Mouse (Mus musculus) lung, postnatal 0 days (tissue): ENCODE measurements around the gene Chit1. TPM values are rescaled to one million over a fixed set of nuclear protein-coding genes. Genes with fewer than 3 reads are reported as not detected.
A peak's percentile ranks its signal among the peaks of the same experiment; 100 is the strongest.

Experiments
- ATAC-seq: fragments of 200-750 bp; cut with Nextera tagmentation; 2 replicates; pipeline ENCODE4 v1.8.0; 2017; ENCODE audit warnings: moderate library complexity
- DNase-seq: peaks from one replicate; pipeline ENCODE4 v3.0.0-alpha.2; 2016; ENCODE audit warnings: low spot score
- H3K27ac ChIP-seq: fragments of 300-500 bp; sonication (generic); 2 replicates; pipeline ENCODE4 v1.5.1; 2014; ENCODE audit warnings: antibody characterized with exemption, mild to moderate bottlenecking, low read length, mixed read lengths
- H3K27me3 ChIP-seq: fragments of 300-500 bp; sonication (generic); replicated peaks from 2 replicates; pipeline ENCODE4 v1.6.1; 2014; ENCODE audit warnings: low read length, mixed read lengths; ENCODE audit not compliant: insufficient read depth
- H3K36me3 ChIP-seq: fragments of 300-500 bp; sonication (generic); 2 replicates; pipeline ENCODE4 v1.6.1; 2014; ENCODE audit warnings: low read length, mixed read lengths; ENCODE audit not compliant: insufficient read depth
- H3K4me1 ChIP-seq: fragments of 300-500 bp; sonication (generic); 2 replicates; pipeline ENCODE4 v1.6.1; 2014; ENCODE audit warnings: antibody characterized with exemption, low read depth, low read length, mixed read lengths; ENCODE audit not compliant: insufficient read depth
- H3K4me2 ChIP-seq: fragments of 300-500 bp; sonication (generic); replicated peaks from 2 replicates; pipeline ENCODE4 v1.6.1; 2014; ENCODE audit warnings: low read depth, mild to moderate bottlenecking, low read length, moderate library complexity, mixed read lengths
- H3K4me3 ChIP-seq: fragments of 300-500 bp; sonication (generic); 2 replicates; pipeline ENCODE4 v1.5.1; 2014; ENCODE audit warnings: low read depth, low read length
- H3K9ac ChIP-seq: fragments of 300-500 bp; sonication (generic); replicated peaks from 2 replicates; pipeline ENCODE4 v1.6.1; 2014; ENCODE audit warnings: low read depth, mild to moderate bottlenecking
- H3K9me3 ChIP-seq: fragments of 300-500 bp; sonication (generic); 2 replicates; pipeline ENCODE4 v1.6.1; 2016; ENCODE audit warnings: low read length, mixed read lengths
- CTCF ChIP-seq: IDR thresholded peaks from 2 replicates; pipeline ENCODE4 v1.5.1; 2016; ENCODE audit warnings: antibody characterized with exemption, mild to moderate bottlenecking
- EP300 ChIP-seq: IDR thresholded peaks from 2 replicates; pipeline ENCODE4 v1.6.1; 2016; ENCODE audit warnings: antibody characterized with exemption, mild to moderate bottlenecking, control low read depth
- WGBS: fragments of 180-500 bp; shearing (Covaris S2); extraction: QIAGEN DNeasy Blood & Tissue Kit; methylation state at CpG from one replicate; pipeline ENCODE4 v1.1.7; 2014; 5-methylcytosine and 5-hydroxymethylcytosine counted together
- polyA plus RNA-seq: library from polyadenylated mRNA; unstranded; fragments of >200 nt; fragmentation: Nextera tagmentation; extraction: Ambion mirVana; gene quantifications from 2 replicates; pipeline ENCODE4 v1.2.1, GENCODE M21; 2015

Gene Chit1
- polyA plus RNA-seq, 1 experiment from 2014 or later: 0.29 TPM

- no peak for TF ChIP-seq CTCF
- peak; percentile 69 for TF ChIP-seq EP300
- 17% methylated on average over 14 of the region's 14 CpGs for WGBS
- Histone ChIP-seq H3K9ac (peak overlapping the region; percentile 13; the same call in 1 of the 2 replicates), H3K36me3 (no peaks in the 10 kb centered on the region), H3K9me3 (no peaks in the 10 kb centered on the region), H3K4me3 (no peak overlapping the region), H3K27ac (peak overlapping the region; percentile 97), H3K27me3 (no peaks in the 10 kb centered on the region), H3K4me1 (peaks cover 77% of the 10 kb centered on the region), H3K4me2 (peak overlapping the region; percentile 35)
- DNase-seq (peak; percentile 91), ATAC-seq (peak; percentile 34)
These were observed 14.6 kb upstream of the Chit1 start for GRCm38 (mm10) chr1:134096264-134096934.

DNA sequence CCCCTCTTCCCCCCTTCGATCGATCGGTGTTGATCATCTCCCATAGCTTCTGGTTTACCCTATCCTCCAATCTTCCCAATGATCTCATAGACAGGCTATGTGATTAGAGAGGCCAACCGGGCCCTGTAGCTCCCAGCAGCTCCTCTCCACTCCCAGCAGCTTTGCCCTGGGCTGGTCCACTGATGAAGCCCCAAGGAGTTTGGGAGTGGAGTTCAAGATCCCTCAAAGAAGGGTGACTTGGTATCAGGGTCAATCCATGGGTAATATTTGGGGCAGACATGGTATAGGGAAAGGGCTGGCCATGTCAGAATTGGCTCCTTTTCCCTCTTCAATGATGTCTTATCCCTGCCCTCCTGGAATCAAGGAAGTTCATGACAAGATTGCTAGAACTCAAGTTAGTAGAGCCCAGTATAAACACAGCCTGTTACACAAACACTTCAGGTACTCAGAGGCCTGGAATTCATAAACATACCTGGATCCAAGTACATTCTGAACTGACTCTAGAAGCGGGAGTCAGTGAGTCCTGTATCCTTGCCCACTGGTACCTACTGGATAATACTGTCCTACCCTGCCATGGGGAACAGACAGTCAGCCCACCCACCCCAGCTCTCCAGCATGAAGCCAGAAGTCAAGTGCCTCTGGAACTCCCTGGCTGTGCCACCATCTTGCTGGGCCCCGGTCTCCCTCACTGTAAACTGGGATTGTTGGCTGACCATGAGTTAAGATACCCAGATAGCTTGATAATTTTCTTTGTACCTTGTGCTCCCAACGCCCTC, 13.8 kb upstream of the Chit1 start:
- 63% methylated on average over 7 of the region's 7 CpGs for WGBS
- H3K9ac ChIP-seq: no peak overlapping the region

DNA sequence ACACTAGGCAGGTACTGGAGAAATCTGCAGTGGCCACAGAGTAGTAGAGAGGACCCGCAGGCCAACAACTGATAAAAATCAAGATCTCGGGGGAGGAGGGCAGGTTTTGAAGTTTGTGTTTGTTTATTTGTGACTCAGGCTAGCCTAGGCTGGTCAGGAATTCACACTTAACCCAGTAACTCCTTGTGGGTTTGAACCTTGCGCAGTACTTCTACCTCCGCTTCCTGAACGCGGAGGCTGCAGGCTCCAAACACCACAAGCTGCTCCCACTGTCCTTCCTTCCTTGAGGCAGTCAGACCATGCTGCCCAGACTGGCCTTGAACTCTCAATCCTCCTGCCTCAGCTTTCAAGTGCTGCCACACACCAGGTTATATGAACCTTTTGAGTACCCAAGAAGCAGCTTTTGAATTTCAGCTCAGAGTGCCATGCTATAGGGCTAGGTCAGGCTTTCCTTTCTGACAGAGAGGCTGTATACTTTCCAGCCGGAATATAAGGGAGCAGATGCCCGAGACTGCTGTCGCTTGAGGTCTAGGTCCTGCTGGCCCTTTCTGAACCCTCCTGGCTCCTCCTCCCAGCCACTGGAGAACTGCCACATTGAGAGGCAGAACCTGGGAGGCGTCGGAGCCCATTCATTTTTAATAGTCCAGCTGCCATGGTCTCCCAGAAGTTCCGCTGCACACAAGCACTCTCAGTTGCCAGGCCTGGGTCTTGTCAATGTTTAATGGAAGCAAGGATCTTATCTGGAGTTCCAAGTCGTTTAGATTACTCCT, 12.9 kb upstream of the Chit1 start:
- ATAC-seq: no peak
- Histone ChIP-seq H3K36me3 (no peaks in the 10 kb centered on the region), H3K9me3 (no peaks in the 10 kb centered on the region), H3K4me1 (peaks cover 67% of the 10 kb centered on the region), H3K4me3 (peak overlapping the region; percentile 18; the same call in 1 of the 2 replicates), H3K27ac (peak overlapping the region; percentile 97), H3K9ac (peak overlapping the region; percentile 34), H3K4me2 (peak overlapping the region; percentile 54), H3K27me3 (no peaks in the 10 kb centered on the region)
- peak; percentile 60; the same call in 1 of the 2 replicates for TF ChIP-seq EP300
- TF ChIP-seq CTCF: no peak
- peak; percentile 82 for DNase-seq
- WGBS: 26% methylated on average over 13 of the region's 13 CpGs

More for the DNA sequence above, 13.8 kb upstream of the Chit1 start:
- no peak for ATAC-seq
- H3K27me3 ChIP-seq: no peaks in the 10 kb centered on the region
- no peak overlapping the region for H3K4me3 ChIP-seq
- DNase-seq: peak; percentile 84
- peak overlapping the region; percentile 97 for H3K27ac ChIP-seq
- H3K9me3 ChIP-seq: no peaks in the 10 kb centered on the region
- TF ChIP-seq EP300: peak; percentile 94
- TF ChIP-seq CTCF: no peak
- no peaks in the 10 kb centered on the region for H3K36me3 ChIP-seq
- peaks cover 73% of the 10 kb centered on the region for H3K4me1 ChIP-seq
- H3K4me2 ChIP-seq: peak overlapping the region; percentile 35; the same call in 1 of the 2 replicates

DNA sequence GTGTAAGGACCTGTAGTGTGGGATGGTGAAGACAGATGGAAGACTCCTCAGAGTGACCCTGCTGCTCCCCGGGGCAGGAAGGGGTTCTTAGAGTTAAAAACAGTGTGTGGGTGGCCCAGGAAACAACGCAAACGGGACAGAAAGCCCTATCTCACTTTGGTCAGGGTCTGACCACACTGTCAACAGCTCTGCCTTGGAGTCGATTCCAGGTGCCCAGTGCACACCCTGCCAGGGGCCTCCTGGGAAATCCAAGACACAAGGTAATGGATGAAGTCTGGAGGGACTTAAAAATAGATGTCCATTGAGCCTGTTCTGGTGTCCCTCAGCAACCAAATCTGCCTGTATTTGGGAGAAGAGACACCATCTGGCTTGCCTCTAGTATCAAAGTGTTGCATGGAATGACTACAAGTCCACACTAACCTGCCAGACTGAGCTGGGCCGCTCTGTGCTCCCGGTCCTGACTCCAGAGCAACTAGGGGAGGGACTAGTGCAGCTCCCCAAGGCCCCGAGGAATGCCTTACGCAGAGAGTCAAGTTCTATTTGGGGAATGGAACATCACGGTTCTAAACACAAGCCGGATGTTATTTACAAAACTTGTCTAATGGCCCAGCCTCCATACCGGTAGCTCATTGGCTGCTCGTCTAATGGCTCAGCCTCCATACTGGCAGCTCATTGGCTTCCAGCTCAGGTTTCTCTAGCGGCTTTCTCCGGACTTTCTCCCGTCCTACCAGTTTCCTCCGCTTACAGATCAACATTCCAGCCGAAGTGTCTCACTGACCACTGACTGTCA, 12.1 kb upstream of the Chit1 start:
- no peaks in the 10 kb centered on the region for H3K36me3 ChIP-seq
- H3K4me2 ChIP-seq: peak overlapping the region; percentile 54
- no peak for TF ChIP-seq CTCF
- peak; percentile 98 for TF ChIP-seq EP300
- no peaks in the 10 kb centered on the region for H3K9me3 ChIP-seq
- H3K27me3 ChIP-seq: no peaks in the 10 kb centered on the region
- peak overlapping the region; percentile 19 for H3K4me3 ChIP-seq
- H3K4me1 ChIP-seq: peaks cover 64% of the 10 kb centered on the region
- H3K27ac ChIP-seq: peak overlapping the region; percentile 97
- WGBS: 2% methylated on average over 17 of the region's 17 CpGs
- peak; percentile 99 for DNase-seq
- H3K9ac ChIP-seq: peak overlapping the region; percentile 46
- ATAC-seq: peak; percentile 85

- Histone ChIP-seq H3K9me3 (no peaks in the 10 kb centered on the region), H3K27ac (peak overlapping the region; percentile 97), H3K27me3 (no peaks in the 10 kb centered on the region), H3K36me3 (no peaks in the 10 kb centered on the region), H3K4me3 (peak overlapping the region; percentile 19), H3K4me2 (peak overlapping the region; percentile 54), H3K9ac (peak overlapping the region; percentile 46), H3K4me1 (peaks cover 66% of the 10 kb centered on the region)
- whole genome bisulfite sequencing: 11% methylated on average over 12 of the region's 12 CpGs
- ATAC-seq (no peak), DNase-seq (peak; percentile 59)
- TF ChIP-seq CTCF (no peak), EP300 (no peak)
These were observed 11.4 kb upstream of the Chit1 start for GRCm38 (mm10) chr1:134099516-134100235.
